Mouse (Mus musculus): Measurements from ENCODE around the gene Gpr1.

DNA sequence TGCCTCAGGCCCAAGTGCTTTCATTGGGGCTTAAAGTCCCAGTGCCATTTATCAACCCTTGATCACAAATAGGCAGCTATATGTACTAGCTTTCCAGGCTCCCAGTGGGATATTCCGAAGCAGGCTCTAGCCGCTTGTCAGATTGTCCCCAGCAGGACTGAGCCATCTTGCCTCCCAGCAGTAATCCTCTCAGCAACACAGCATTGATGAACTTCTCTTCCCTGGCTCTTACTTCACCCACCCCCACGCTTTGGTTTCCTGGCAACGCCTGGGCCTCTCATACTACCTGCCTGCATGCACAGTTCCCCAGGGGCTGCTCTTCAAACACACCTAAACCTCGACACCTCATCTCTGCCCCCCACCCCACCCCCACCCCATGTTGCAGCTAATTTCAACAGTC, 23.0 kb upstream of the Gpr1 start:
- TF ChIP-seq CTCF (conservative IDR thresholded peaks at IDR 0.05 in 1 of 2, IDR thresholded peaks at IDR 0.05 in 1 of 2; ENCODE audit: low read depth in 2 of 2, low read length in 2 of 2) (no peak), EP300 (IDR thresholded peaks at IDR 0.05; ENCODE audit: low read length) (no peak), POLR2A (IDR thresholded peaks at IDR 0.05; ENCODE audit: low read depth, low read length) (no peak), RCOR1 (conservative IDR thresholded peaks at IDR 0.05; ENCODE audit: low read depth, low read length) (no peak), MAFK (IDR thresholded peaks at IDR 0.05; ENCODE audit: insufficient replicate concordance, low read length) (no peak), TBP (conservative IDR thresholded peaks at IDR 0.05; ENCODE audit: low read depth, low read length) (no peak), MAX (IDR thresholded peaks at IDR 0.05; ENCODE audit: low read length) (no peak), ZC3H11A (IDR thresholded peaks at IDR 0.05; ENCODE audit: low read depth, low read length) (no peak), CHD2 (IDR thresholded peaks at IDR 0.05; ENCODE audit: low read length) (no peak), USF1 (IDR thresholded peaks at IDR 0.05; ENCODE audit: low read depth, low read length) (no peak)

Measured in CH12.LX (cell line).